Mouse (Mus musculus) forebrain, embryonic 15.5 days (tissue): ENCODE measurements around the gene Olfr298. TPM values are rescaled to one million over a fixed set of nuclear protein-coding genes. Genes with fewer than 3 reads are reported as not detected.

Source experiments
- ATAC-seq: fragments of 200-750 bp; cut with Nextera tagmentation; replicated peaks from 2 replicates; pipeline ENCODE4 v1.8.0; 2017; ENCODE audit warnings: mild to moderate bottlenecking, moderate TSS enrichment, moderate library complexity
- H3K27ac ChIP-seq: fragments of 300-500 bp; sonication (generic); replicated peaks from 2 replicates; pipeline ENCODE4 v1.5.1; 2015; ENCODE audit warnings: mild to moderate bottlenecking, inconsistent platforms
- H3K27me3 ChIP-seq: fragments of 300-500 bp; sonication (generic); 2 replicates; pipeline ENCODE4 v1.6.1; 2015; ENCODE audit warnings: inconsistent platforms
- H3K36me3 ChIP-seq: fragments of 300-500 bp; sonication (generic); 2 replicates; pipeline ENCODE4 v1.6.1; 2015; ENCODE audit warnings: mild to moderate bottlenecking, inconsistent platforms
- H3K4me1 ChIP-seq: fragments of 300-500 bp; sonication (generic); 2 replicates; pipeline ENCODE4 v1.6.1; 2015; ENCODE audit warnings: inconsistent platforms
- H3K4me2 ChIP-seq: fragments of 300-500 bp; sonication (generic); replicated peaks from 2 replicates; pipeline ENCODE4 v1.6.1; 2015; ENCODE audit warnings: mild to moderate bottlenecking, inconsistent platforms
- H3K4me3 ChIP-seq: fragments of 300-500 bp; sonication (generic); 2 replicates; pipeline ENCODE4 v1.5.1; 2015; ENCODE audit warnings: mild to moderate bottlenecking, inconsistent platforms
- H3K9ac ChIP-seq: fragments of 300-500 bp; sonication (generic); replicated peaks from 2 replicates; pipeline ENCODE4 v1.6.1; 2015; ENCODE audit warnings: mild to moderate bottlenecking, inconsistent platforms
- H3K9me3 ChIP-seq: fragments of 300-500 bp; sonication (generic); 2 replicates; pipeline ENCODE4 v1.6.1; 2016; ENCODE audit warnings: inconsistent platforms
- WGBS: fragments of 180-500 bp; shearing (Covaris S2); methylation state at CpG from one replicate; pipeline ENCODE4 v1.1.7; 2015; ENCODE audit warnings: mixed read lengths; 5-methylcytosine and 5-hydroxymethylcytosine counted together
- polyA plus RNA-seq: library from polyadenylated mRNA; unstranded; fragments of >200 nt; fragmentation: Nextera tagmentation; extraction: Ambion mirVana; gene quantifications from 2 replicates; pipeline ENCODE4 v1.2.1, GENCODE M21; 2015

Olfr298 gene
- polyA plus RNA-seq, result not detected in 2 replicates

DNA sequence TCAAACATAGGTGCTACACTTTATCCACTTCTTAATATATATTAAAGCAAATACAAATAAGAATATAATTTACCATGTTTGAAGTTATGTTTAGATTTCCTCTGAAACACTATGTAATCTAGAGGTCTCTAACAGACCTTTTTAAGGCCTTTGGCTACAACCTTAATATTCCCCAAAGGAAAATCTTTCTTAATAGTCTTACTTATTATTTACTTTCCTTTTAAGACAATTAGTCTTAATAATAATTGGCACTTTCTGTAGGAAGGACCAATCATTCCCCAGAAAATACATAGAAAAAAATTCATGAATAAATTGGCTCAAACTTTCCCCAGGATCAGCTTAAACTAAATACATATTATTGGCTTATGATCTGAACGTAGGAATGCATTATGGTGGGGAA is at the start of gene Olfr298:
TSS of gene Olfr298 (minus strand) at position 101 of the 400 bp plus-strand sequence.
- Histone ChIP-seq H3K9ac (no peak within 1 kb of the TSS), H3K27me3 (no peaks in the 10 kb centered on the region), H3K36me3 (no peaks in the 10 kb centered on the region), H3K4me2 (no peak within 1 kb of the TSS), H3K4me3 (no peak within 1 kb of the TSS), H3K27ac (no peak within 1 kb of the TSS), H3K9me3 (no peaks in the 10 kb centered on the region), H3K4me1 (no peaks in the 10 kb centered on the region)
- WGBS, result 79% methylated on average over 1 of the region's 1 CpGs
- no peak for ATAC-seq

DNA sequence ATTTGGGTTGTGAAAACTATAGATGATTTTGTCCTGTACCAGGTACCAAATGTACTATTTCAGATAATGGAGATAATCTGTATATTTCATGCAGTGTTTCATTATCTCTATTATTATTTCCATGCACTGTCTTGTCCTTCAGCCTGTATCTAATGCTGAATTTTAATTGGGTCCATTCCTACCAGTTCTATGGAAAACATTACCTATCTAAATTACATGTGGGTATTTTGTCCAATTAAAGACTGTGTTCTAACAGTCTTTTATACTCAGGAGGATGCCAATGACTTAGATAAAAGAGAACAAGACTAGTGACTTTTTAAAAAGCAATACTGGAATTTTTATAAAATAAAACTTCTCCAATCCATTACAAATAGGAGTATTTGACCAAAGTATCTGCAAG is 27.4 kb upstream of the Olfr298 start, which contains the start of gene Olfr297:
TSS of gene Olfr297 (plus strand) at position 301 of the 400 bp plus-strand sequence.
- H3K9ac ChIP-seq, result no peak within 1 kb of the TSS

DNA sequence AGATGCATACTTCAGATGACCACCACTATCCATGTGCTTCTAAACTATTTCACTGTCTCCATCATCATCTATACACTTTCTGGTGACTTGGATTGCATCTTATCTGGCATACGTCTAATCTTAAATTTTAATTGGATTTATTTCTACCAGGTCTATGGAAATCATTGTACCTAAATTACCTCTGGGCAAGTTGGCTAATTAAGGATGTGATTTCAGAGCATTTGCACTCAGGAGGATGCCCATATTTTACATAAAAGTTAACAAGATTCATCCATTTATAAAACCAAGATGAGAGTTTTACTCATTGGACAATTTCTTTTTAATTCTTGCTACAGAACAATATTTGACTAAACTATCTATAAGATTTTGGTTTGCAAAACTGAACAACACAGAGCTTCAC is 32.7 kb downstream of the Olfr298 start, which contains the start of gene Olfr299:
TSS of gene Olfr299 (plus strand) at position 301 of the 400 bp plus-strand sequence.
- no peaks in the 10 kb centered on the region for H3K9me3 ChIP-seq
- H3K36me3 ChIP-seq, result no peaks in the 10 kb centered on the region
- no peak within 1 kb of the TSS for H3K9ac ChIP-seq
- H3K27me3 ChIP-seq, result no peaks in the 10 kb centered on the region
- H3K4me3 ChIP-seq, result no peak within 1 kb of the TSS
- ATAC-seq, result no peak
- H3K4me1 ChIP-seq, result no peaks in the 10 kb centered on the region
- no peak within 1 kb of the TSS for H3K27ac ChIP-seq
- H3K4me2 ChIP-seq, result no peak within 1 kb of the TSS
- 85% methylated on average over 1 of the region's 1 CpGs for WGBS

More for the DNA sequence above, 27.4 kb upstream of the Olfr298 start, which contains the start of gene Olfr297:
- Histone ChIP-seq H3K27me3 (no peaks in the 10 kb centered on the region), H3K4me1 (no peaks in the 10 kb centered on the region), H3K4me2 (no peak within 1 kb of the TSS), H3K27ac (no peak within 1 kb of the TSS), H3K4me3 (no peak within 1 kb of the TSS), H3K9me3 (no peaks in the 10 kb centered on the region), H3K36me3 (no peaks in the 10 kb centered on the region)
- no peak for ATAC-seq

Other genes starting within 250 kb of the Olfr298 start
- gene Vmn2r76, start 246.2 kb downstream of the Olfr298 start, polyA plus RNA-seq, result not detected in 2 replicates
- not detected in 2 replicates for gene Olfr310, start 215.3 kb downstream of the Olfr298 start, polyA plus RNA-seq
- not detected in 2 replicates for gene Olfr309, start 178.8 kb downstream of the Olfr298 start, polyA plus RNA-seq
- not detected in 2 replicates for gene Olfr308, start 166.9 kb downstream of the Olfr298 start, polyA plus RNA-seq
- not detected in 2 replicates for gene Olfr307, start 154.9 kb downstream of the Olfr298 start, polyA plus RNA-seq
- gene Olfr305, start 125.6 kb downstream of the Olfr298 start, polyA plus RNA-seq, result not detected in 2 replicates
- gene Olfr304, start 105.8 kb downstream of the Olfr298 start, polyA plus RNA-seq, result not detected in 2 replicates
- gene Olfr303, start 94.7 kb downstream of the Olfr298 start, polyA plus RNA-seq, result not detected in 2 replicates
- not detected in 2 replicates for gene Olfr301, start 88.6 kb downstream of the Olfr298 start, polyA plus RNA-seq
- not detected in 2 replicates for gene Olfr299, start 32.6 kb downstream of the Olfr298 start, polyA plus RNA-seq
- not detected in 2 replicates for gene Olfr297, start 27.5 kb upstream of the Olfr298 start, polyA plus RNA-seq
- not detected in 2 replicates for gene Olfr295, start 91.4 kb upstream of the Olfr298 start, polyA plus RNA-seq
- not detected in 2 replicates for gene Olfr294, start 124.2 kb upstream of the Olfr298 start, polyA plus RNA-seq
- not detected in 2 replicates for gene Olfr293, start 156.6 kb upstream of the Olfr298 start, polyA plus RNA-seq
- not detected in 2 replicates for gene Olfr292, start 195.8 kb upstream of the Olfr298 start, polyA plus RNA-seq